Mouse (Mus musculus) heart, adult 18-20 months (tissue): Measurements from ENCODE around the gene Zdbf2. TPM values are rescaled to one million over a fixed set of nuclear protein-coding genes. Genes with fewer than 3 reads are reported as not detected.

Experiments
- DNase-seq, 2 experiments: peaks; one replicate each; pipeline ENCODE4 v3.0.0; 2021 to 2022; ENCODE audit warnings: mixed read lengths in 1 of 2
- long read RNA-seq, 2 experiments: library from polyadenylated mRNA; stranded (forward); transcript quantifications; one replicate each; pipeline ENCODE4 v2.0.0; 2021
- total RNA-seq, 2 experiments: library from RNA; stranded (reverse); gene quantifications; 2 replicates each; pipeline ENCODE4 v1.2.3; 2021

Gene Zdbf2
- under 1 TPM; 0.22 to 0.41 TPM for total RNA-seq
- long read RNA-seq, experiment 1 = 0 reads
- long read RNA-seq, experiment 2 = 0 reads

- no peak for DNase-seq
Observed at GRCm38 (mm10) chr1:63272741-63273338, at the start of gene Zdbf2. Zdbf2 (plus strand) TSS chr1:63273265.

- DNase-seq = no peak
Observed at GRCm38 (mm10) chr1:63225009-63225408, 48.1 kb upstream of the Zdbf2 start.

- no peak for DNase-seq
Observed at GRCm38 (mm10) chr1:63225890-63226289, 47.2 kb upstream of the Zdbf2 start.

GRCm38 (mm10) chr1:63227241-63227640 lies 45.8 kb upstream of the Zdbf2 start:
- no peak for DNase-seq

- DNase-seq = no peak
Observed at GRCm38 (mm10) chr1:63237371-63237770, 35.7 kb upstream of the Zdbf2 start.

GRCm38 (mm10) chr1:63239305-63239704 lies 33.8 kb upstream of the Zdbf2 start:
- DNase-seq = no peak

- DNase-seq = no peak
Observed at GRCm38 (mm10) chr1:63239751-63240150, 33.3 kb upstream of the Zdbf2 start.

GRCm38 (mm10) chr1:63243854-63244253 lies 29.2 kb upstream of the Zdbf2 start:
- no peak for DNase-seq

GRCm38 (mm10) chr1:63246862-63247521 lies 26.1 kb upstream of the Zdbf2 start:
- no peak for DNase-seq

GRCm38 (mm10) chr1:63247831-63248359 lies 25.2 kb upstream of the Zdbf2 start:
- no peak for DNase-seq

- no peak for DNase-seq
Observed at GRCm38 (mm10) chr1:63248360-63248851, 24.7 kb upstream of the Zdbf2 start.

GRCm38 (mm10) chr1:63249261-63249660 lies 23.8 kb upstream of the Zdbf2 start:
- no peak for DNase-seq

GRCm38 (mm10) chr1:63252351-63253209 lies 20.5 kb upstream of the Zdbf2 start:
- no peak for DNase-seq

- DNase-seq = no peak
Observed at GRCm38 (mm10) chr1:63253291-63253690, 19.8 kb upstream of the Zdbf2 start.

- no peak for DNase-seq
Observed at GRCm38 (mm10) chr1:63255101-63255500, 18.0 kb upstream of the Zdbf2 start.

GRCm38 (mm10) chr1:63256083-63256482 lies 17.0 kb upstream of the Zdbf2 start:
- DNase-seq = no peak

GRCm38 (mm10) chr1:63258501-63258900 lies 14.6 kb upstream of the Zdbf2 start:
- DNase-seq = no peak

- no peak for DNase-seq
Observed at GRCm38 (mm10) chr1:63259271-63259830, 13.7 kb upstream of the Zdbf2 start.

GRCm38 (mm10) chr1:63259916-63260741 lies 12.9 kb upstream of the Zdbf2 start:
- no peak for DNase-seq

- DNase-seq = no peak
Observed at GRCm38 (mm10) chr1:63260742-63261033, 12.4 kb upstream of the Zdbf2 start.

GRCm38 (mm10) chr1:63261041-63261590 lies 11.9 kb upstream of the Zdbf2 start:
- DNase-seq = no peak
